Mouse (Mus musculus): ENCODE data around the gene Pacsin3. TPM values are rescaled to one million over a fixed set of nuclear protein-coding genes. Genes with fewer than 3 reads are reported as not detected.

Gene Pacsin3
- polyA plus RNA-seq (2012; rRNA removed), result 27.3 and 34.3 TPM in 2 replicates

GRCm38 (mm10) chr2:91255661-91256150, at the start of gene Pacsin3:
Pacsin3 (plus strand) TSS chr2:91255954.

GRCm38 (mm10) chr2:91236601-91237510, 18.9 kb upstream of the Pacsin3 start, which contains the start of gene Ddb2:
Ddb2 (minus strand) TSS chr2:91236982.

GRCm38 (mm10) chr2:91264711-91265681, 9.2 kb downstream of the Pacsin3 start, which contains the start of gene Arfgap2:
Arfgap2 (plus strand) TSS chr2:91264974.

Other genes with a start within 250 kb of the Pacsin3 start
- 0.87 and 3.8 TPM in 2 replicates for gene Rapsn, start 220.3 kb upstream of the Pacsin3 start, polyA plus RNA-seq (2012; rRNA removed)
- 189 and 195 TPM in 2 replicates for gene Psmc3, start 201.9 kb upstream of the Pacsin3 start, polyA plus RNA-seq (2012; rRNA removed)
- gene Slc39a13, start 185.5 kb upstream of the Pacsin3 start, polyA plus RNA-seq (2012; rRNA removed), result 50.2 and 64.7 TPM in 2 replicates
- 6.7 and 6.9 TPM in 2 replicates for gene Spi1, start 173.6 kb upstream of the Pacsin3 start, polyA plus RNA-seq (2012; rRNA removed)
- gene Mybpc3, start 137.8 kb upstream of the Pacsin3 start, polyA plus RNA-seq (2012; rRNA removed), result 0.02 and 0.08 TPM in 2 replicates
- 89.0 and 90.3 TPM in 2 replicates for gene Madd, start 72.1 kb upstream of the Pacsin3 start, polyA plus RNA-seq (2012; rRNA removed)
- gene Nr1h3, start 53.1 kb upstream of the Pacsin3 start, polyA plus RNA-seq (2012; rRNA removed), result 3.2 and 3.6 TPM in 2 replicates
- 35.3 and 36.3 TPM in 2 replicates for gene Acp2, start 53.1 kb upstream of the Pacsin3 start, polyA plus RNA-seq (2012; rRNA removed)
- 34.6 and 36.6 TPM in 2 replicates for gene Ddb2, start 19.0 kb upstream of the Pacsin3 start, polyA plus RNA-seq (2012; rRNA removed)
- 37.8 and 40.4 TPM in 2 replicates for gene Arfgap2, start 9.0 kb downstream of the Pacsin3 start, polyA plus RNA-seq (2012; rRNA removed)
- gene 1110051M20Rik, start 188.8 kb downstream of the Pacsin3 start, polyA plus RNA-seq (2012; rRNA removed), result 73.2 and 76.6 TPM in 2 replicates
- gene Lrp4, start 201.6 kb downstream of the Pacsin3 start, polyA plus RNA-seq (2012; rRNA removed), result 9.0 and 11.0 TPM in 2 replicates

Measured in central nervous system, embryonic 14 days (tissue).